Mouse (Mus musculus): ENCODE measurements around the gene Ino80d.
"Not testable (repeated sequence)": the region's sequence is repeated elsewhere in the genome, so short reads cannot be mapped to it uniquely, and the experiment has no call there.

GRCm38 (mm10) chr1:63138586-63138985 lies 24.1 kb upstream of the Ino80d start:
- not testable (repeated sequence) for TF ChIP-seq POLR2A (IDR thresholded peaks at IDR 0.05; ENCODE audit: control insufficient read depth, low read depth, low read length); CTCF (IDR thresholded peaks at IDR 0.05; ENCODE audit: control insufficient read depth, insufficient read depth, insufficient replicate concordance, low read depth, low read length)

Measured in testis, adult 2 months (tissue).